Mouse (Mus musculus) forebrain, embryonic 15.5 days (tissue): ENCODE data around the gene Ier2. TPM values are rescaled to one million over a fixed set of nuclear protein-coding genes. Genes with fewer than 3 reads are reported as not detected.
A peak's percentile ranks its signal among the peaks of the same experiment; 100 is the strongest.

Source experiments
- ATAC-seq: fragments of 200-750 bp; cut with Nextera tagmentation; replicated peaks from 2 replicates; pipeline ENCODE4 v1.8.0; 2017; ENCODE audit warnings: mild to moderate bottlenecking, moderate TSS enrichment, moderate library complexity
- H3K27ac ChIP-seq: fragments of 300-500 bp; sonication (generic); replicated peaks from 2 replicates; pipeline ENCODE4 v1.5.1; 2015; ENCODE audit warnings: mild to moderate bottlenecking, inconsistent platforms
- H3K27me3 ChIP-seq: fragments of 300-500 bp; sonication (generic); 2 replicates; pipeline ENCODE4 v1.6.1; 2015; ENCODE audit warnings: inconsistent platforms
- H3K36me3 ChIP-seq: fragments of 300-500 bp; sonication (generic); 2 replicates; pipeline ENCODE4 v1.6.1; 2015; ENCODE audit warnings: mild to moderate bottlenecking, inconsistent platforms
- H3K4me1 ChIP-seq: fragments of 300-500 bp; sonication (generic); 2 replicates; pipeline ENCODE4 v1.6.1; 2015; ENCODE audit warnings: inconsistent platforms
- H3K4me2 ChIP-seq: fragments of 300-500 bp; sonication (generic); replicated peaks from 2 replicates; pipeline ENCODE4 v1.6.1; 2015; ENCODE audit warnings: mild to moderate bottlenecking, inconsistent platforms
- H3K4me3 ChIP-seq: fragments of 300-500 bp; sonication (generic); 2 replicates; pipeline ENCODE4 v1.5.1; 2015; ENCODE audit warnings: mild to moderate bottlenecking, inconsistent platforms
- H3K9ac ChIP-seq: fragments of 300-500 bp; sonication (generic); replicated peaks from 2 replicates; pipeline ENCODE4 v1.6.1; 2015; ENCODE audit warnings: mild to moderate bottlenecking, inconsistent platforms
- H3K9me3 ChIP-seq: fragments of 300-500 bp; sonication (generic); 2 replicates; pipeline ENCODE4 v1.6.1; 2016; ENCODE audit warnings: inconsistent platforms
- WGBS: fragments of 180-500 bp; shearing (Covaris S2); methylation state at CpG from one replicate; pipeline ENCODE4 v1.1.7; 2015; ENCODE audit warnings: mixed read lengths; 5-methylcytosine and 5-hydroxymethylcytosine counted together
- polyA plus RNA-seq: library from polyadenylated mRNA; unstranded; fragments of >200 nt; fragmentation: Nextera tagmentation; extraction: Ambion mirVana; gene quantifications from 2 replicates; pipeline ENCODE4 v1.2.1, GENCODE M21; 2015

The Ier2 gene
- polyA plus RNA-seq, 1 experiment from 2014 or later = 26.0 TPM

DNA sequence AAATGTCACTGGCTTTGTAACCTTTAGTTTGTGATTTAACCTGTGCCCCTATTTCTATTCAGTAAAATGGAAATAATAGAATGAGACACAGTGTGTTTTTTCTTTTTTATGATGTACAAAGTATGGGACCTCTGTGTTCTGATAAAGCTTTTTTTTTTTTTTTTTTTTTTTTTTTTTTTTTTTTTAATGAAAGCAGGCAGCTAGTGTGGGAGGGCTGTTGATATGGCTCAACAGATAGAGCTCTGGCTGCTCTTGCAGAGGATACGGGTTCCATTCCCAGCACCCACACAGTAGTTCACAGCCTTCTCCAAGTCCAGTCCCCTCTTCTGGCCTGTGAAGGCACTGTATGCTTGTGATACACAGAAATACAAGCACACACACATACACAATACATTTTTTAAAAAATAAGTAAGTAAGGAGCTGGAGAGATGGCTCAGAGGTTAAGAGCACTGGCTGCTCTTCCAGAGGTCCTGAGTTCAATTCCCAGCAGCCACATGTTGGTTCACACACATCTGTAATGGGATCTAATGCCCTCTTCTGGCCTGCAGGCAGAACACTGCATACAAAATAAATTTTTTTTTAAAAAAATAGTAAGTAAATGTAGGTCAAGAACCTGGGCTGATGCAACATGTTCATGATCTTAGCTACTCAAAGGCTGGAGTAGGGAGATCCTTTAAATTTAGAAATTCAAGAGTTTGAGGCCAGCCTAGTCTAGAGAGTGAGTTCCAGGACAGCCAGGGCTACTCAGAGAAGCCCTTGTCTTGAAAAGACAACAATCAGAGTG lies 20.9 kb downstream of the Ier2 start:
- Histone ChIP-seq H3K9me3 (no peaks in the 10 kb centered on the region), H3K4me2 (no peak overlapping the region), H3K36me3 (no peaks in the 10 kb centered on the region), H3K9ac (no peak overlapping the region), H3K27ac (no peak overlapping the region), H3K4me3 (no peak overlapping the region), H3K4me1 (peaks cover 14% of the 10 kb centered on the region), H3K27me3 (no peaks in the 10 kb centered on the region)
- ATAC-seq = no peak
- WGBS = 71% methylated on average over 1 of the region's 1 CpGs

DNA sequence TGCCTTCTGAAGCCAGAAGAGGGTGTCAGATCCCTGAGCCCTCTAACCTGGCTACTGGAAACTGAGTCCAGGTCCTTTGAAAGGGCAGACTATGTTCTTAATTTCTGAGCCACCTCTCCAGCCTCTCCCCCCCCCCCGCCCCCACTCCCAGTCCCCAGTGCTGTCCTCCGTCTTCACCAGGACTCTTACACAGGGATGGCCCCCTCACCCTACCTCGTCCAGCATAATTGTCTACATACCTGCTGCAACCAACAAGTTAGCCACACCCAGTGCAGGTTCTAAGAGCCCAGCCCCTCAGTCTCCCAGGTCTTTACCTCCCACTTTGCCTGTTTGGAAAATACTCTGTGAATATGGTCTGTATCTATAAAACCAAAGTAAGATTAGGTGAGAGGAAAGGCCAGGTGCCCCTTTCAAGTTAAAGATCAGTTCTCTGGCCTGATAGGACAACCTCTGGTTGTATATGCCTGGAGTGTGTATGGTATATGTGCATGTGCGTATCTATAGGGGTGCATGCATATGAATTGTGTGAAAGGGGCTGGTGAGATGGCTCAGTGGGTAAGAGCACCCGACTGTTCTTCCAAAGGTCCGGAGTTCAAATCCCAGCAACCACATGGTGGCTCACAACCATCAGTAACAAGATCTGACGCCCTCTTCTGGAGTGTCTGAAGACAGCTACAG lies 21.9 kb downstream of the Ier2 start:
- H3K36me3 ChIP-seq = no peaks in the 10 kb centered on the region
- no peak overlapping the region for H3K27ac ChIP-seq
- 75% methylated on average over 7 of the region's 7 CpGs for WGBS
- no peak overlapping the region for H3K4me3 ChIP-seq
- H3K27me3 ChIP-seq = no peaks in the 10 kb centered on the region
- H3K9ac ChIP-seq = no peak overlapping the region
- ATAC-seq = no peak
- peaks cover 16% of the 10 kb centered on the region for H3K4me1 ChIP-seq
- no peaks in the 10 kb centered on the region for H3K9me3 ChIP-seq
- H3K4me2 ChIP-seq = no peak overlapping the region

DNA sequence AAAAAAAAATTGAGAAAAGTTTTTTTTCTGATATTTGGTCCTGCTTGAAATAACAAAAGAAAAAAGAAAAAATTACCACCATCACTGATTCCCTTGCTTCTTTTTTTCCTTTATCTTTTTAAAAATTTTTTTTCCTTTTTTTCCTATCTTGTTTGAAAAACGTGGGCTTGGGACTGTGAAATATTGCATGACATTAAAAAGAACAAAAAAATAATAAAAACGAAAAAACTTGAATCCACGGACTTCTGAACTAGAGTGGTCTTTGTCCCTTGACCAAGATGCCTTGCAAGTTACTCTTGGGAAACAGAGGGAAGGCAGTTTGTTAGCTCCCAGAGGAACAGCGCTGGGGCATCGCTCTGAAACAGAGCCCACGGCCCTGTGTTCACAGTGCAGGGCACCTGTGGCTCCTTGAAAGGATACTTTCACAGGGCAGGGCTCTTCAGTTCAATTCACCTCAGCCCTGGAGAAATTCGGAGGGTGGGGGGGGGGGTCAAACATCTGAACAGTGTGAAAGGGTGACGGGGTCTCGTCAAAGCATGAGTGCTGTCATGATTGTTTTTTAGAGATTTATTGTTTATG lies 22.6 kb downstream of the Ier2 start:
- Histone ChIP-seq H3K4me1 (peaks cover 23% of the 10 kb centered on the region), H3K27me3 (no peaks in the 10 kb centered on the region), H3K36me3 (no peaks in the 10 kb centered on the region), H3K9me3 (no peaks in the 10 kb centered on the region), H3K9ac (peak overlapping the region; percentile 45), H3K4me2 (peak overlapping the region; percentile 52), H3K4me3 (peak overlapping the region; percentile 51), H3K27ac (peak overlapping the region; percentile 64; the same call in 1 of the 2 replicates)
- no peak for ATAC-seq
- 22% methylated on average over 9 of the region's 9 CpGs for WGBS

DNA sequence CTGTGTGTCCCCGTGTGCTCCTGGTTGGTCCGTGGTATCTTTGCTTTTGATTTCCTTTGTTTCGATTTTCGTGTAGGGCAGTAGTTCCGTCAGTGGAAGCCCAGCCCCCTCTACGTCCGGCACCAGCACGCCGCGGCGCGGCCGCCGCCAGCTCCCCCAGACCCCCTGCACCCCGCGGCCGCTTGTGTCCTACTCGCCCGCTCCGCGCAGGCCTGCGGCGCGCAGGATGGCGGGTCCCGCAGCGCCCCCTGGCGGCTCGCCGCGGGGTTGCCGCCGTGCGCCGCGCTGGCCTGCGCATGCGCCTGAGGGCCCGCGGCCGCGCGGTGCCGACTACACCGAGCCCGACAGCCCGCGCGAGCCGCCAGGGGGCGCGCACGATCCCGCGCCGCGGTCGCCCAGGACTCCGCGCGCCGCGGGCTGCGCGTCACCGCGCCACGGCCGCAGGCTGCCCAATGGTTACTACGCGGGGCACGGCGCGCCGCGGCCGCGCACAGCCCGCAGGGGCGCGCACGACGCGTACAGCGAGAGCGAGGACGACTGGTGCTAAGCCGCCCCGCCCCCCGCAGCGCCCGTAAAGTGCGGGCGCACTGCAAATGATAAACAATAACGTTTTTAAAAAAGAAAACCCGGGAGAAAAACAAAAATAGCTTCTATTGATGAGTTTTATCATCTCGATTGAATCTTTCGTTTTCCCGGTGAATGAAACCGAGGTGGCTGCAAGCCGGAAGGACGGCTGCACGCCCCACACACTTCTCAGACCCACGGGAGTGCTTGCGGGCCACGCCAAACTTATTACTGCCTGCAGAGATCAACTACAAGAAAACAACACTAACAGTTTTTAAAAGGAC lies 23.3 kb downstream of the Ier2 start:
- peak overlapping the region; percentile 51 for H3K4me3 ChIP-seq
- H3K27ac ChIP-seq = peak overlapping the region; percentile 84
- no peaks in the 10 kb centered on the region for H3K27me3 ChIP-seq
- peak; percentile 96 for ATAC-seq
- no peaks in the 10 kb centered on the region for H3K9me3 ChIP-seq
- H3K9ac ChIP-seq = peak overlapping the region; percentile 72
- H3K36me3 ChIP-seq = no peaks in the 10 kb centered on the region
- peaks cover 28% of the 10 kb centered on the region for H3K4me1 ChIP-seq
- H3K4me2 ChIP-seq = peak overlapping the region; percentile 92
- WGBS = under 1% methylated on average over 89 of the region's 106 CpGs

DNA sequence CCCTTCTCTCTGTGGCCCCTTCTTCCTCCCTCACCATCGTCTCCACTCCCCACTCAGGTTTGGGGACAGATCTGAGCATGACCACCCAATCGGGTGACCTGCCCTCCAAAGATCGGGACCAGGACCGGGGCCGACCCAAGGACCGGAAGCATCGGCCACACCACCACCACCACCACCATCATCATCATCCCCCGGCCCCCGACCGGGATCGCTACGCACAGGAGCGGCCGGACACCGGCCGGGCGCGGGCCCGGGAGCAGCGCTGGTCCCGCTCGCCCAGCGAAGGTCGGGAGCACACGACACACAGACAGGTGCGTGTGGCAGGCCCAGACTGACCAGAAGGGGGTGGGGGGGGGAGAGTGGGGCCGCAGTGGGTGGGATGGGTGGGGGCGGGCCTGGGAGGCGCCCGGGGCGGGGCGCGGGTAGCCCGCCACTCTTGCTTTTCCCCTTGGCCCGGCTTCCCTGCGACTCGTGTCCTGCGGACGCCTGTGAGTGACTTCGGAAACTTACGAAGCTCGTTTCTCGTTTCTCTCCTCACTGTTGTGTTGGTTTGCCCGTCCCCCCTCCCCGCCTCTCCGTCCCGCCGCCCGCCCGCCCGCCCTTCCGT lies 24.0 kb downstream of the Ier2 start:
- peaks cover 28% of the 10 kb centered on the region for H3K4me1 ChIP-seq
- ATAC-seq = peak; percentile 21

DNA sequence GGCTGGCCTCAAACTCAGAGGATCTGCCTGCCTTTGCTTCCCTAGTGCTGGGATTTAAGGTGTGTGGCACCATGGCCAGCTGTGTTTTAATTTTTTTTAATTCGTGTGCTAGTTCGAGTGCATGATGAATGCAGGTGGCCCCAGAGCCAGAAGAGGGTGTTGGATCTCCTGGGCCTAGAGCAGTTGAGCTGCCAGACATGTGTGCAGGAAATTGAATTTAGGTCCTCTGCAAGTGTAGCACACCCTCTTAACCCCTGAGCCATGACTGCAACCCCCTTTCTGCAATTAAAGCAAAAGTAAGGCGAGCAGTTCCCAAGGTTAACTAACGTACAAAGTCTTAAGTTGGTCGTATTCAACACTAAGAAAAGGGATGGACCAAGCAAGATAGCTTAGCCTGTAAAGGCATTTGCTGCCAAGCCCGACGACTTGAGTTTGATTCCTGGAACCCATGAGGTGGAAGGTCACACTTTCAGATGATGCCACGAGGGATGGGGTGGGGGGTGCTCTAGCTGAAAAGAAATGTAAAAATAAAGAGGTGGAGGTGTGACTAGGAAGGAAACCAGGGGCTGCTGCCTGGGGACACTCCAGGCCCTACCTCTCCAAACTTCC lies 24.6 kb downstream of the Ier2 start:
- H3K4me3 ChIP-seq = peak overlapping the region; percentile 51
- H3K27ac ChIP-seq = peak overlapping the region; percentile 84; the same call in 1 of the 2 replicates
- 35% methylated on average over 8 of the region's 8 CpGs for WGBS
- no peaks in the 10 kb centered on the region for H3K27me3 ChIP-seq
- H3K9me3 ChIP-seq = no peaks in the 10 kb centered on the region
- H3K4me1 ChIP-seq = peaks cover 28% of the 10 kb centered on the region
- H3K4me2 ChIP-seq = peak overlapping the region; percentile 92
- no peak for ATAC-seq
- H3K36me3 ChIP-seq = no peaks in the 10 kb centered on the region
- peak overlapping the region; percentile 72 for H3K9ac ChIP-seq

More for the DNA sequence above, 24.0 kb downstream of the Ier2 start:
- no peaks in the 10 kb centered on the region for H3K36me3 ChIP-seq
- peak overlapping the region; percentile 84 for H3K27ac ChIP-seq
- peak overlapping the region; percentile 92 for H3K4me2 ChIP-seq
- peak overlapping the region; percentile 51 for H3K4me3 ChIP-seq
- under 1% methylated on average over 33 of the region's 52 CpGs for WGBS
- no peaks in the 10 kb centered on the region for H3K27me3 ChIP-seq
- no peaks in the 10 kb centered on the region for H3K9me3 ChIP-seq
- peak overlapping the region; percentile 72 for H3K9ac ChIP-seq

DNA sequence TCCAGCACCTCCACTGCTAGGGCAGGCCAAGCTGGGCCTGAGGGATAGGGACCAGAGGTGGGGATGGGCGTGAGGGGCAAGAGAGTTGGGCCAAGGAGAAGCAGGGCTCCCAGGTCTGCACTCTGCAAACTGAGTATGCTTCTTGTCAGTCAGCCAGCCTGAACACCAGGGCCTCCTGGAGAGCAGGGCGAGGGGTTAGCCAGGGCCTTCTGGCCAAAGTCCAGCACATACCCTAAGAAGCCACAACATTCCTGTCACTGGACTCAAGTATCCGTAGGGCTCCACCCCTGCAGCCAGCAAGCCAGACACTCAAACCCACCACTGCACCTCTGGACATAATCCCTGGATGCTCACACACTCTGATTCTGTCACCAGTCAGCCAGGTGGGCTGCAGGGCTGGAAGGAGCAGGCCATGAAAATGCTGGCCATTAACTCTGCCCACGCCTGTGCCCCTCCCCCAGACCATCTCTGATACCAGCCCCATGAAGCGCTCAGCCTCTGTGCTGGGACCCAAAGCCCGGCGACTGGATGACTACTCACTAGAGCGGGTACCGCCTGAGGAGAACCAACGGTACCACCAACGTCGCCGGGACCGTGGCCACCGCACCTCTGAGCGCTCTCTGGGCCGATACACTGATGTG lies 26.5 kb downstream of the Ier2 start:
- peak overlapping the region; percentile 79; the same call in 1 of the 2 replicates for H3K27ac ChIP-seq
- 88% methylated on average over 17 of the region's 17 CpGs for WGBS
- ATAC-seq = no peak

DNA sequence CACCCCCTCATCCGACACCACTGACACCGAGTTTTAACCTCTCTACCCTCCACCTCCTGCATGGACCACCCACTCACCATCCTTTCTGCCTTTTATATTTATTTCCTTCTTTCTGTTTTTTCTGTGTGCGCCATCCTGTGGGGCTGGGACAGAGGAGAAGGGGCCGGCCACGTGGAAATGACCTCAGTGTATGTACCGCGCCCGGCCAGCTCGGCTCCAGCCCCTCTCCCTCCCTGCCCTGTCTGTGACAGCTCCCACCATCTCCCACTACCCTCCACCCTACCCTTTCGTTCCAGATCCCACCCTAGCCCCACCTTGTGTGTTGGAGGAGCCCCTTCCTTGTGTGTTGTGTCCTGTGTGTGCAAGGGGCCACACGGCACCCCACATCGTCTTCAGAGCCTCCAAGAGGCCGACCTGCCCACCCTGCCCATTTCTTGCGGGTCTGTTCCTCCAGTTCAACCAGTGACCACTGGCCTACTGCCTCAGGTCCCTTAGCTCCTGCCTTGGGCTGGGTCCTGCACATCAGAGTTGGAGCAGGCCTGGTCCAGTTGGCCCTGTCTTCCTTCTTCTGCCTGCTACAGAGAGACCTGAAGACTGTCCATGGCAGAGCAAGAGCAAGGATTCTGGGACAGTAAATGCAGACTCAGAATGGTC lies 27.1 kb downstream of the Ier2 start:
- Histone ChIP-seq H3K27ac (peak overlapping the region; percentile 79), H3K36me3 (no peaks in the 10 kb centered on the region), H3K9me3 (no peaks in the 10 kb centered on the region), H3K4me3 (no peak overlapping the region), H3K4me1 (peaks cover 28% of the 10 kb centered on the region), H3K4me2 (no peak overlapping the region), H3K9ac (peak overlapping the region; percentile 3; the same call in 1 of the 2 replicates), H3K27me3 (no peaks in the 10 kb centered on the region)
- WGBS = 66% methylated on average over 14 of the region's 14 CpGs
- no peak for ATAC-seq

More for the DNA sequence above, 26.5 kb downstream of the Ier2 start:
- Histone ChIP-seq H3K9ac (no peak overlapping the region), H3K4me2 (no peak overlapping the region), H3K9me3 (no peaks in the 10 kb centered on the region), H3K27me3 (no peaks in the 10 kb centered on the region), H3K4me1 (peaks cover 28% of the 10 kb centered on the region), H3K4me3 (no peak overlapping the region), H3K36me3 (no peaks in the 10 kb centered on the region)

DNA sequence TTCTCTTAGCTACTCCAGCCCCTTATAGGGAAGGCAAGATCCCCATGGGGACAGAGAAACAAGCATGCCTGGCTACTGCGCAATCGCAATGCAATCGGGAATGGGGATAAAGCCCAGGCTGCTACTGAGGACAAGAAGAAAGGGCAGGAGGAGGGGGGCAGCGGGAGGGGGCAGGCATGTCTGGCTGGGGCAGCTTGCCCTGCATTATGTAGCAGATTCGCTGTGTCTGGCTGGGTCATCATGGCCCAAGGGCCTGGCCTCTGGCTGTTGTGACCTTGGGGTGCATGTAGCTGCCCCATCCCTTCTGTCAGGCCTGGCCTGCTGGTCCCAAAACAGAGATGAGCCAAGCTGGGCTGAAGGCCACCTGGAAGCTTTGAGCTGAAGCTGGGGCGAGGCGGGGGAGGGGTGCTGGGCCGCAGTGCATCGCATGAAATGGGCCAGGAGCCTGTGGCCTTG lies 27.8 kb downstream of the Ier2 start:
- no peak for ATAC-seq
- H3K4me3 ChIP-seq = no peak overlapping the region
- H3K4me2 ChIP-seq = no peak overlapping the region
- WGBS = 44% methylated on average over 9 of the region's 9 CpGs
- no peaks in the 10 kb centered on the region for H3K9me3 ChIP-seq
- H3K27me3 ChIP-seq = no peaks in the 10 kb centered on the region
- H3K4me1 ChIP-seq = peaks cover 22% of the 10 kb centered on the region
- peak overlapping the region; percentile 79 for H3K27ac ChIP-seq
- H3K9ac ChIP-seq = peak overlapping the region; percentile 9; the same call in 1 of the 2 replicates
- H3K36me3 ChIP-seq = no peaks in the 10 kb centered on the region; the same call in 1 of the 2 replicates

DNA sequence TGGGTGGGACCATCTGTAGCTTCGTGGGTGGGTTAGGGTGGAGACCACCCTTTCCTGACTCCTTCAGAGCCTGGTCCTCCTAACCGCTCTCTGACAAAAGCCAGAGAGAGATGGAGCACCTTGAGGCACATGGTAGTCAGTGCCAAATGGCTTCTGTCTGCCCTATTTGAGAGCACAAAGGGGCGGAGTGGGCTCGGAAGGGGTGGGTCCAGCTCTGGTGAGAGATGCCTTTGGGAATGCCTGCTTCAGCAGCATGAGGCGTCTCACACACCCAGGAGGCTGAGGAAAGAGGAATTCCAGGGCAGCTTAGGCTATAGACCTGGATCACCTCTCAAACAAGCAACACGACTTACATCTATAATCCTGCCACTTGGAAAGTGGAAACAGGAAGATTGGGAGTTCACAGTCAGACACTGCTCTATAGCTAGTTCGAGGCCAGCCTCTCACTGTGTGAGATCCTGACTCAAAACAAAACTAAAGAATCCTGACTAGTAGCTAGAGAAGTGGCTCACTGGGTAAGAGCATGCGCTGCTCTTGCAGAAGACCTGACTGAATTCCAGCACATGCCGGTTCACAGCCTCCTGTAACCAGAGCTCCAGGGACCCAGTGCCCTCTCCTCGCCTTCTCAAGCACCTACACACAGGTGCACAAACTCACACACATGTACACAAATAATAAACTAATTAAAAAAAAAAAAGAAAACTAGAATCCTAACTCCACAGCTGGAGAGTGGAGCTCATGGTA lies 28.6 kb downstream of the Ier2 start:
- H3K27ac ChIP-seq = peak overlapping the region; percentile 79
- H3K36me3 ChIP-seq = no peaks in the 10 kb centered on the region; the same call in 1 of the 2 replicates
- H3K4me3 ChIP-seq = no peak overlapping the region
- H3K9me3 ChIP-seq = no peaks in the 10 kb centered on the region
- peaks cover 22% of the 10 kb centered on the region for H3K4me1 ChIP-seq
- no peak overlapping the region for H3K9ac ChIP-seq
- 53% methylated on average over 10 of the region's 10 CpGs for WGBS
- H3K27me3 ChIP-seq = no peaks in the 10 kb centered on the region
- no peak for ATAC-seq
- no peak overlapping the region for H3K4me2 ChIP-seq
